Comparison of ENCODE assay signal across 15 mouse cellular contexts in genomic region chr5:114565751-114566150, GRCm38 (mm10). TPM values are rescaled to one million over a fixed set of nuclear protein-coding genes. Genes with fewer than 3 reads are reported as not detected.
A peak's percentile ranks its signal among the peaks of the same experiment; 100 is the strongest.
DNase-seq lines count a peak whose midpoint lies in the region; ATAC-seq lines count a peak whose summit lies in the region.
"Had no signal": no experiment of that assay in that cellular context is flagged by ENCODE, and none has a peak within 500 bp of the region (broad histone marks: within the 10 kb centered on the region; RNA-seq: fewer than 3 reads in every experiment).

No protein-coding gene starts in this region.

- peaks cover 13% of the 10 kb centered on the region; the same call in 1 of the 2 replicates for H3K27me3 ChIP-seq in hindbrain, embryonic 13.5 days
- no peaks in the 10 kb centered on the region; the same call in 1 of the 2 replicates for H3K27me3 ChIP-seq in hindbrain, embryonic 14.5 days (ENCODE audit: control insufficient read depth, insufficient read depth, low read length)
- no peaks in the 10 kb centered on the region for H3K27me3 ChIP-seq in neural tube, embryonic 13.5 days
- H3K27me3 ChIP-seq in neural tube, embryonic 15.5 days (replicated peaks), result 0 out of 2 replicates have a peak, but pooled peaks cover 3% of the 10 kb centered on the region

- ATAC-seq in hindbrain, embryonic 13.5 days (ENCODE audit: low FRiP score), result no peak
- ATAC-seq in hindbrain, embryonic 14.5 days (ENCODE audit: low FRiP score), result no peak
- no peak for ATAC-seq in neural tube, embryonic 13.5 days (ENCODE audit: low read depth)
- no peak for ATAC-seq in neural tube, embryonic 15.5 days (ENCODE audit: low FRiP score)
- ATAC-seq: forebrain, embryonic 16.5 days; hindbrain, embryonic 16.5 days; midbrain, embryonic 13.5 days had no signal

- H3K9me3 ChIP-seq in hindbrain, embryonic 13.5 days, result no peaks in the 10 kb centered on the region; the same call in 1 of the 2 replicates
- H3K9me3 ChIP-seq in hindbrain, embryonic 14.5 days (ENCODE audit: control insufficient read depth, low read length), result 0 out of 2 replicates have a peak, but pooled peaks cover 7% of the 10 kb centered on the region
- peaks cover 8% of the 10 kb centered on the region for H3K9me3 ChIP-seq in neural tube, embryonic 13.5 days
- H3K9me3 ChIP-seq in neural tube, embryonic 15.5 days (replicated peaks), result no peaks in the 10 kb centered on the region
- H3K9me3 ChIP-seq: limb, embryonic 15.5 days had no signal

- peak overlapping the region; percentile 43; the same call in 1 of the 2 replicates for H3K9ac ChIP-seq in hindbrain, embryonic 13.5 days
- no peak overlapping the region for H3K9ac ChIP-seq in hindbrain, embryonic 14.5 days
- H3K9ac ChIP-seq in neural tube, embryonic 13.5 days, result 0 out of 2 replicates have a peak overlapping the region, but pooled peaks have one; percentile 34
- no peak overlapping the region for H3K9ac ChIP-seq in neural tube, embryonic 15.5 days (replicated peaks)
- H3K9ac ChIP-seq: limb, embryonic 15.5 days had no signal

- peak; percentile 57 for DNase-seq in adrenal gland, postnatal 14 days
- no peak for DNase-seq in adrenal gland, postnatal 10 days
- DNase-seq in hindbrain, embryonic 14.5 days (ENCODE audit: low spot score), result no peak
- no peak for DNase-seq in embryo, embryonic 9.5 days (ENCODE audit: extremely low spot score)
- DNase-seq in gastrocnemius, postnatal 25 days, result no peak
- DNase-seq: spleen, adult 18-20 months; thymus, adult 18-20 months had no signal

- no peak overlapping the region for H3K4me3 ChIP-seq in hindbrain, embryonic 13.5 days
- H3K4me3 ChIP-seq in hindbrain, embryonic 14.5 days (replicated peaks; ENCODE audit: low read length), result no peak overlapping the region
- H3K4me3 ChIP-seq in neural tube, embryonic 13.5 days, result no peak overlapping the region
- no peak overlapping the region for H3K4me3 ChIP-seq in neural tube, embryonic 15.5 days (replicated peaks)
- H3K4me3 ChIP-seq: limb, embryonic 15.5 days; midbrain, embryonic 13.5 days; myocyte had no signal

- H3K4me1 ChIP-seq in hindbrain, embryonic 13.5 days (replicated peaks), result peaks cover 37% of the 10 kb centered on the region
- peaks cover 27% of the 10 kb centered on the region for H3K4me1 ChIP-seq in hindbrain, embryonic 14.5 days (replicated peaks; ENCODE audit: control insufficient read depth, insufficient read depth, low read length)
- H3K4me1 ChIP-seq in neural tube, embryonic 13.5 days (replicated peaks), result peaks cover 39% of the 10 kb centered on the region
- peaks cover 32% of the 10 kb centered on the region for H3K4me1 ChIP-seq in neural tube, embryonic 15.5 days

- H3K4me2 ChIP-seq in hindbrain, embryonic 13.5 days, result no peak overlapping the region
- H3K4me2 ChIP-seq in hindbrain, embryonic 14.5 days (replicated peaks), result no peak overlapping the region
- H3K4me2 ChIP-seq in neural tube, embryonic 13.5 days, result no peak overlapping the region
- no peak overlapping the region for H3K4me2 ChIP-seq in neural tube, embryonic 15.5 days
- H3K4me2 ChIP-seq: limb, embryonic 15.5 days; midbrain, embryonic 13.5 days had no signal

- WGBS in hindbrain, embryonic 13.5 days, result 79% methylated on average over 6 of the region's 6 CpGs
- WGBS in hindbrain, embryonic 14.5 days, result 78% methylated on average over 6 of the region's 6 CpGs
- 84% methylated on average over 6 of the region's 6 CpGs for whole genome bisulfite sequencing in neural tube, embryonic 13.5 days
- 81% methylated on average over 6 of the region's 6 CpGs for WGBS in neural tube, embryonic 15.5 days

- H3K36me3 ChIP-seq in hindbrain, embryonic 13.5 days, result no peaks in the 10 kb centered on the region
- H3K36me3 ChIP-seq in hindbrain, embryonic 14.5 days (replicated peaks; ENCODE audit: control insufficient read depth, insufficient read depth), result no peaks in the 10 kb centered on the region
- H3K36me3 ChIP-seq in neural tube, embryonic 13.5 days, result no peaks in the 10 kb centered on the region
- H3K36me3 ChIP-seq in neural tube, embryonic 15.5 days, result no peaks in the 10 kb centered on the region
- H3K36me3 ChIP-seq: limb, embryonic 15.5 days; midbrain, embryonic 13.5 days had no signal

- no peak overlapping the region for H3K27ac ChIP-seq in hindbrain, embryonic 13.5 days
- no peak overlapping the region for H3K27ac ChIP-seq in hindbrain, embryonic 14.5 days
- H3K27ac ChIP-seq in neural tube, embryonic 13.5 days (replicated peaks), result no peak overlapping the region
- H3K27ac ChIP-seq in neural tube, embryonic 15.5 days (replicated peaks), result no peak overlapping the region
- H3K27ac ChIP-seq: limb, embryonic 15.5 days; midbrain, embryonic 13.5 days had no signal

RNA-seq across cellular contexts. Expression of gene Fam222a, which starts 2.1 kb away (rescaled TPM):
- 55.8 and 77.0 TPM in 2 replicates for total RNA-seq in adrenal gland, postnatal 14 days (2021)
- total RNA-seq in adrenal gland, postnatal 10 days (2021), result 10 to 100 TPM; 29.5 to 56.8 TPM
- polyA plus RNA-seq in hindbrain, embryonic 13.5 days (2015; fragmentation: Nextera tagmentation; extraction: Ambion mirVana), result 5.8 and 6.4 TPM in 2 replicates
- polyA plus RNA-seq in hindbrain, embryonic 14.5 days (2014; fragmentation: Nextera tagmentation; extraction: Ambion mirVana), result 6.6 and 6.7 TPM in 2 replicates
- polyA plus RNA-seq in neural tube, embryonic 13.5 days (2015; fragmentation: Nextera tagmentation; extraction: Ambion mirVana), result 6.1 and 6.8 TPM in 2 replicates
- 4.7 and 5.3 TPM in 2 replicates for polyA plus RNA-seq in neural tube, embryonic 15.5 days (2015; fragmentation: Nextera tagmentation; extraction: Ambion mirVana)
- under 1 TPM; 0.29 to 0.54 TPM for total RNA-seq in gastrocnemius, postnatal 25 days (2021)

Comparison
In these comparisons a context has a peak if more than half of its experiments do, and no peak if none do; other contexts are left out.
1. H3K9ac ChIP-seq: peak in hindbrain, embryonic 13.5 days (single experiment) and neural tube, embryonic 13.5 days (single experiment); none in hindbrain, embryonic 14.5 days (single experiment) and neural tube, embryonic 15.5 days (single experiment).